Mouse (Mus musculus): ENCODE measurements around the gene Nrp2.

GRCm38 (mm10) chr1:62724461-62725021 is 21.5 kb downstream of the Nrp2 start:
- TF ChIP-seq POLR2A (IDR thresholded peaks at IDR 0.05; ENCODE audit: borderline replicate concordance, low read depth, low read length) (no peak), CTCF (IDR thresholded peaks at IDR 0.05; ENCODE audit: low read depth, low read length) (no peak)

Data from bone marrow macrophage, adult 2 months (primary cell).